Mouse (Mus musculus): ENCODE data around the gene Ube2z.

The Ube2z gene

GRCm38 (mm10) chr11:96005403-96006271 is 59.6 kb downstream of the Ube2z start, which contains the start of gene Igf2bp1:
Gene Igf2bp1, minus strand, starts transcription at chr11:96005940.
- peak; percentile 45 for DNase-seq

- DNase-seq: peak; percentile 22
Observed at GRCm38 (mm10) chr11:96004793-96005402, 60.3 kb downstream of the Ube2z start.

DNA sequence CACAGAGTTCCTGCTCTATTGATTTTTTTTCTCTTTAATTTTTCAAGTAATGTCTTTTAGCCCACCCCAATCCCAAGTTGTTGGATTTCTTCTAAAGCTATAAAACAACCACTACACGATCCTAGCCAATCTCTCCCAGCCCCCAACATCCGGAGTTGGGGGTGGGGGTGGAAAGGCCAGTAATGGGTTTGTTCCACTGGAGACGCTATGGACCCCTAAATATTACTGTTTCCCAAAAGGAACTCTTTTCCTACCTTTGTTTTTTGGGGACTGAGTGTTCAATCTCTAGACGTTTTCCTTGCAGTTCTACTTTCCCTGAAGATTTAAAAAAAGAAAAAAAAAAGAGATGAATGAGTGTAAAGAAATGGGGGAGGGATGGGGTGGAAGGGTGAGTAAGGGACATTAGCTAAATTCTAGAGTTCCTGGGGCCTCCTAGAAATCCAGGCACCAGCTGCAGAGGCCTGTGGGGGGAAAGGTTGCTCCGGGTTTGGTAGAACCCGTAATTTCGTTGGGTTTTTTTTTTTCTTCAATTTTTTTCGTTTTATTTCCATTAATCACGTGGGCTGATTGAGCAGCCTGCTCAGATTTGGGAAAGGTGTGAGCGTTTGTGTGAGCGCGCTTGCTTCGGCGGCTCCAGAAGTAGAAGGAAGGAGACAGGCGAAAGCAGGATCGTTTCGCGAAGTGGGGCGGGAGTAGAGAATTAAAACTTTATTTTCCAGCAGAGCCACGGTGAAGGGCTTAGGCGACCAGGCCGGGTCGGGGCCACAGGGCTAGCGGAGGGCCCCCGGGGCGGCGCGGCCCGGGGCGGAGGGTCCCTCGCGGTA is 61.0 kb downstream of the Ube2z start:
- DNase-seq: peak; percentile 36

DNA sequence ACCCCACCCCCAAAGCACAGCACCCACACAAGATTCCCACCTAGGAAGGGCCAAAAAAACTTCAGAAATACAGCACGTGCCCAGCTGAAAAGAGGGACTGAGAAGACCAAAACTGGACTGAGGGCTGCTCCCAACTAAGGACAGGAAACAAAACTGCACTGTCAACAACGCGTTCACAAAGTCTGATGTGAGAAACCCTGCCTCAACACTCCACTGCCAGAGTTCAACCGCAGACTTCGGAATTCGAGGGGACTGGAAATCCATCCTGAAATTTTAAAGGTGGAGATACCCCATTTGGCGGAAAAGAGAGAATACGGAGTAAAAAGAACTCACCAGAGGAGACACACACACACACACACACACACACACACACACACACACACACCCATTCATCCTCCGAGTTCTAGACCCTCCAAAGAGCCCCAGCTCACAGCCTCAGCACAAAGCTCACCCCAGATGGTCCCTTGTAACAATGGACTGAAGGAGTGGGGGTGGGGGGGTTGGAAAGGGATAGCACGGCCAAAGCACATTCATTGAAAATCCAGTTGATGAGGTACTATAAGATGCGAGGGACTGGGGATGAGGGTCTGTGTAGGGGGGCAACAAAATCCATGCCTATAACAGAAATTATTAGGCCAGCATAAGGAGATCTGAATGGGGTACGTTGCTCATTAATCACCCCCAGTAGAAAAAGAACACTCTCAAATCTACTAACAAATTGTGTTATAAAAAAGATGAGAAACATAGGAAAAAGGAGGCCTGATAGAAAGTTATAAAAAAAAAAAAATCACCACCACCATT is 61.9 kb downstream of the Ube2z start:
- no peak for DNase-seq

All from kidney, postnatal 14 days (tissue).